Mouse (Mus musculus) limb, embryonic 11.5 days (tissue): ENCODE data around the gene Gm3020. TPM values are rescaled to one million over a fixed set of nuclear protein-coding genes. Genes with fewer than 3 reads are reported as not detected.
"Not testable (repeated sequence)": the region's sequence is repeated elsewhere in the genome, so short reads cannot be mapped to it uniquely, and the experiment has no call there.

ENCODE experiments used
- ATAC-seq: fragments of 200-750 bp; cut with Nextera tagmentation; 2 replicates; pipeline ENCODE4 v1.8.0; 2017; ENCODE audit warnings: low read depth; ENCODE audit not compliant: insufficient number of reproducible peaks, low FRiP score, low TSS enrichment
- DNase-seq: peaks from one replicate; pipeline ENCODE4 v3.0.0-alpha.2; 2015; ENCODE audit warnings: low spot score
- H3K27ac ChIP-seq: fragments of 300-500 bp; sonication (generic); replicated peaks from 2 replicates; pipeline ENCODE4 v1.5.1; 2014; ENCODE audit warnings: low read depth, mild to moderate bottlenecking, low read length
- H3K27me3 ChIP-seq: fragments of 300-500 bp; sonication (generic); 2 replicates; pipeline ENCODE4 v1.6.1; 2014; ENCODE audit warnings: mild to moderate bottlenecking, low read length, mixed read lengths; ENCODE audit not compliant: control insufficient read depth, insufficient read depth
- H3K36me3 ChIP-seq: fragments of 300-500 bp; sonication (generic); 2 replicates; pipeline ENCODE4 v1.6.1; 2014; ENCODE audit warnings: mild to moderate bottlenecking, low read length, moderate library complexity, mixed read lengths; ENCODE audit not compliant: control insufficient read depth, insufficient read depth
- H3K4me1 ChIP-seq: fragments of 300-500 bp; sonication (generic); 2 replicates; pipeline ENCODE4 v1.6.1; 2014; ENCODE audit warnings: low read length, mixed read lengths; ENCODE audit not compliant: control insufficient read depth, insufficient read depth
- H3K4me2 ChIP-seq: fragments of 300-500 bp; sonication (generic); 2 replicates; pipeline ENCODE4 v1.6.1; 2014; ENCODE audit warnings: low read depth, mild to moderate bottlenecking, moderate library complexity; ENCODE audit not compliant: severe bottlenecking
- H3K4me3 ChIP-seq: fragments of 300-500 bp; sonication (generic); 2 replicates; pipeline ENCODE4 v1.5.1; 2014; ENCODE audit warnings: low read depth, low read length
- H3K9ac ChIP-seq: fragments of 300-500 bp; sonication (generic); 2 replicates; pipeline ENCODE4 v1.6.1; 2014; ENCODE audit warnings: mild to moderate bottlenecking, low read length
- H3K9me3 ChIP-seq: fragments of 300-500 bp; sonication (generic); 2 replicates; pipeline ENCODE4 v1.6.1; 2016; ENCODE audit warnings: low read length; ENCODE audit not compliant: control insufficient read depth
- WGBS: fragments of 180-500 bp; shearing (Covaris S2); extraction: QIAGEN DNeasy Blood & Tissue Kit; methylation state at CpG from one replicate; pipeline ENCODE4 v1.1.7; 2014; 5-methylcytosine and 5-hydroxymethylcytosine counted together
- polyA plus RNA-seq: library from polyadenylated mRNA; unstranded; fragments of >200 nt; fragmentation: Nextera tagmentation; extraction: Ambion mirVana; gene quantifications from 2 replicates; pipeline ENCODE4 v1.2.1, GENCODE M21; 2014

Gene Gm3020
- 0.93 and 1.2 TPM in 2 replicates for polyA plus RNA-seq

GRCm38 (mm10) chr14:3651730-3652129, at the start of gene Gm3020:
Gene Gm3020 (plus strand): TSS chr14:3652030.
- no CpG with 5 or more reads among the region's 32 CpGs for WGBS
- H3K4me2 ChIP-seq, H3K4me1 ChIP-seq, H3K9ac ChIP-seq, H3K27ac ChIP-seq, H3K9me3 ChIP-seq, H3K27me3 ChIP-seq, H3K36me3 ChIP-seq, DNase-seq, H3K4me3 ChIP-seq, ATAC-seq: not testable (repeated sequence)

GRCm38 (mm10) chr14:3634212-3634611, 17.6 kb upstream of the Gm3020 start, which contains the start of gene Gm3012:
Gene Gm3012 (plus strand): TSS chr14:3634512.
- H3K9me3 ChIP-seq, H3K9ac ChIP-seq, H3K36me3 ChIP-seq, DNase-seq, H3K27ac ChIP-seq, H3K4me2 ChIP-seq, ATAC-seq, H3K4me1 ChIP-seq, H3K4me3 ChIP-seq, H3K27me3 ChIP-seq: not testable (repeated sequence)
- WGBS, result no CpG with 5 or more reads among the region's 2 CpGs

- not testable (repeated sequence) for H3K4me3 ChIP-seq, ATAC-seq
Measured at GRCm38 (mm10) chr14:3688483-3688882, 36.7 kb downstream of the Gm3020 start, which contains the start of gene Gm3043. Gene Gm3043 (plus strand): TSS chr14:3688783.

More at GRCm38 (mm10) chr14:3688483-3688882, 36.7 kb downstream of the Gm3020 start, which contains the start of gene Gm3043:
- H3K27me3 ChIP-seq, H3K4me2 ChIP-seq, DNase-seq, H3K4me1 ChIP-seq, H3K36me3 ChIP-seq, H3K9ac ChIP-seq, H3K27ac ChIP-seq, H3K9me3 ChIP-seq: not testable (repeated sequence)
- WGBS, result no CpG with 5 or more reads among the region's 3 CpGs

Other genes with a start within 250 kb of the Gm3020 start
- gene Gm10409, start 239.4 kb upstream of the Gm3020 start, polyA plus RNA-seq, result 0.93 and 1.2 TPM in 2 replicates
- gene Gm3005, start 223.9 kb upstream of the Gm3020 start, polyA plus RNA-seq, result 0.65 and 0.83 TPM in 2 replicates
- gene Gm10408, start 202.7 kb upstream of the Gm3020 start, polyA plus RNA-seq, result not detected in 2 replicates
- not detected in 2 replicates for gene Gm3012, start 17.5 kb upstream of the Gm3020 start, polyA plus RNA-seq
- not detected in 2 replicates for gene Gm3043, start 36.8 kb downstream of the Gm3020 start, polyA plus RNA-seq
- gene Gm3002, start 158.0 kb downstream of the Gm3020 start, polyA plus RNA-seq, result 0.29 and 0.44 TPM in 2 replicates
- not detected in 2 replicates for gene Gm3033, start 194.2 kb downstream of the Gm3020 start, polyA plus RNA-seq
- 0.08 and 0.27 TPM in 2 replicates for gene Gm2916, start 232.1 kb downstream of the Gm3020 start, polyA plus RNA-seq